Mouse (Mus musculus): ENCODE results near the gene 2010111I01Rik.
"Not testable (repeated sequence)": the region's sequence is repeated elsewhere in the genome, so short reads cannot be mapped to it uniquely, and the experiment has no call there.

Gene 2010111I01Rik

GRCm38 (mm10) chr13:63330236-63330860 lies 365.7 kb downstream of the 2010111I01Rik start:
- DNase-seq (ENCODE audit: extremely low spot score, low read depth, low spot score) = no peak

DNA sequence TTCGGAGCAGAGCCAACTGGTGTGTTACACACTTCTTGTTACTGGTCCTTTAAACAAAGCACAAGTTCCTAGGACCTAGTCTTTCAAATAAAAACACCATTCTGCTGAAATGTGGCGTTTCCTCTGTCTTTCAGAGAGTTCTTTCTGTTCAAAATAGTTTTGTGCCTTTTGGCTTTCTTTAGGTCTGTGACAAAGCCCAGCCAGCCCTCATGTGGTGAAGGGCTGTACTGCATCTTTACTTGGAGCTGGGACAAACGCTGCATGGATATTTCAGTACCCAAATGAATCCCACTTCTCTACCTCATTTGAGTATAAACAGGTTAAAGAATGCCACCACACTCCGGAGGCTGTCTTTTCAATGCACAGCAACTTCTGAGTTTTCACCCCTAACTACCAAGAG lies 366.7 kb downstream of the 2010111I01Rik start:
- peak; percentile 57 for DNase-seq (ENCODE audit: extremely low spot score, low read depth, low spot score)

GRCm38 (mm10) chr13:63332576-63333300 lies 368.0 kb downstream of the 2010111I01Rik start:
- no peak for DNase-seq (ENCODE audit: extremely low spot score, low read depth, low spot score)

- DNase-seq (ENCODE audit: extremely low spot score, low read depth, low spot score) = peak; percentile 35
Measured at GRCm38 (mm10) chr13:63335421-63336134, 370.9 kb downstream of the 2010111I01Rik start.

DNA sequence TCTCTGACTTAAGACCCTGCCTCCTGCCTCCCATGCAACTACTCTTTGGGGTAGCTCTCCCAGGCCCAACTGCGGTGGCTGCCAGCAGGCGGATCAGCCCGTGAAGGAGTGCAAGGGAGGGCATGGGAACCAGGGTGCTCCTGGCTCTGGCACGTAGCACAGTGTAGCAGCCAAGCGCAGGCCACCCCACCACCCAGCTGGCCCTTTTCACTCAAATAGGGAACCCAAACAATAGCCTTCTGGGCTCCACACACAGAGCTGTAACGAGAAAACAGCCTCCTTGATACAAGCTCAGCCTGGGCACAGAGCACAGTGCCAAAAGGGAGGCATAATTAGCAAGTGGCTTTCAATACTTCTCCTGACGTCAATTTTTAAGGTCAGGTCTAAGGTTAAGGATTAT lies 371.6 kb downstream of the 2010111I01Rik start:
- DNase-seq (ENCODE audit: extremely low spot score, low read depth, low spot score) = no peak

GRCm38 (mm10) chr13:63337239-63337960 lies 372.7 kb downstream of the 2010111I01Rik start:
- DNase-seq (ENCODE audit: extremely low spot score, low read depth, low spot score) = no peak

- no peak for DNase-seq (ENCODE audit: extremely low spot score, low read depth, low spot score)
Measured at GRCm38 (mm10) chr13:63339946-63340345, 375.3 kb downstream of the 2010111I01Rik start.

- no peak for DNase-seq (ENCODE audit: extremely low spot score, low read depth, low spot score)
Measured at GRCm38 (mm10) chr13:63342781-63343180, 378.1 kb downstream of the 2010111I01Rik start.

- DNase-seq (ENCODE audit: extremely low spot score, low read depth, low spot score) = no peak
Measured at GRCm38 (mm10) chr13:63344481-63344880, 379.8 kb downstream of the 2010111I01Rik start.

GRCm38 (mm10) chr13:63345476-63346225 lies 381.0 kb downstream of the 2010111I01Rik start:
- no peak for DNase-seq (ENCODE audit: extremely low spot score, low read depth, low spot score)

GRCm38 (mm10) chr13:63347639-63348038 lies 382.9 kb downstream of the 2010111I01Rik start:
- no peak for DNase-seq (ENCODE audit: extremely low spot score, low read depth, low spot score)

- DNase-seq (ENCODE audit: extremely low spot score, low read depth, low spot score) = no peak
Measured at GRCm38 (mm10) chr13:63350076-63350475, 385.4 kb downstream of the 2010111I01Rik start.

- DNase-seq (ENCODE audit: extremely low spot score, low read depth, low spot score) = not testable (repeated sequence)
Measured at GRCm38 (mm10) chr13:63353312-63353711, 388.6 kb downstream of the 2010111I01Rik start.

DNA sequence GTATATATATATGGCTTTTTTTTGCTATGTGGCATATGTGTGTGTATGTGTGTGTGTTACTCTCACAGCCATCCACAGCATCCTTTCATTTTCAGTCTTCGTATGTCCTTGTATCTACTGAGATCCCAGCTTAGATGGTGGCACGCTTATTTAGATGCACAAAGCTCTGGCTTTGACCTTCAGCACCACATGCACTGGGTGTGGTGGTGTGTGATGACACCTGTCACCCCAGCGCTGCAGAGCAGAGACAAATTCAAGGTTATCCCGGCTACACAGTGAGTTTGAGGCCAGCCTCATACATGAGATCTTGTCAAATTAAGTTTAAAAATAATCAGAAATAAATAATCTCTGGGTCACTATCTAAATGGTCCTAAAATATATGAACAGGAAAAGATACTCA lies 391.4 kb downstream of the 2010111I01Rik start:
- no peak for DNase-seq (ENCODE audit: extremely low spot score, low read depth, low spot score)

DNA sequence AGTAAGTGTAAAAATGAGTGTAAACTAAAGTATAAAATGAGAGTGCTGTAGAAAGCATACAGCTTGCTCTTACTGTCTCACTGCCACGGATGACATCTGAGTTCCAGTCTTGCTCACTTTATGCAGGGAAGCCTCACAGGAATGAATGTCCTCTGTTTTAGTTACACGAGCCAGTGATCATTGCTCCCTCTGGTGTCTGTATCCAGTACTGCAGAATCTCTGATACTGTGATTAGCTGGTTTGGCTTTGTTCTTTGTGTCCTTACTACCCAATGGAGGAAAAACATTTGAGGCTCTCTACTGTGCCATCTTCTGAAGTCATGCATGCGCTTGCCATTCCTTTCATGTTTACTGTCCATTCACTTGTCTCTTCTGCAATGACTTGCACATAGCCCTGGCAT lies 391.9 kb downstream of the 2010111I01Rik start:
- DNase-seq (ENCODE audit: extremely low spot score, low read depth, low spot score) = peak; percentile 68

GRCm38 (mm10) chr13:63359393-63359792 lies 394.7 kb downstream of the 2010111I01Rik start:
- no peak for DNase-seq (ENCODE audit: extremely low spot score, low read depth, low spot score)

GRCm38 (mm10) chr13:63360111-63360885 lies 395.6 kb downstream of the 2010111I01Rik start:
- no peak for DNase-seq (ENCODE audit: extremely low spot score, low read depth, low spot score)

DNA sequence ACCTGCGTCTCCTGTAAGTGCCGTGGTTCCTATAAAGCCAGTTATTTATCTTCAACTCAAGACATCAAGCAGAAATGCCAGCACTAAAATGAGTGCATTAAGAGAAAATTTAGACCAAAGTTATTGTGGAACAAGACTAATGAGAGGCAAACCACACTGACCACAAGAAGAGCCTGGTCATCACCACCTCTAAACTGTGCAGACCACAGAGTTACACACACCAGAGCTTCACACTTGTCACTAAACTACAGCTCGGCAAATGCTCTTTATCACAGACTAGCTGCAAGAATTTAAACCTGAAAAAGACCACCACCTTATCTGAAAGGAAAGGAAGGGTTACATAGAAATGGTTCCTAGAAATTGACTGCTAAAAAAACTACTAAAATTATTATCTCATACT lies 397.1 kb downstream of the 2010111I01Rik start:
- DNase-seq (ENCODE audit: extremely low spot score, low read depth, low spot score) = no peak

DNA sequence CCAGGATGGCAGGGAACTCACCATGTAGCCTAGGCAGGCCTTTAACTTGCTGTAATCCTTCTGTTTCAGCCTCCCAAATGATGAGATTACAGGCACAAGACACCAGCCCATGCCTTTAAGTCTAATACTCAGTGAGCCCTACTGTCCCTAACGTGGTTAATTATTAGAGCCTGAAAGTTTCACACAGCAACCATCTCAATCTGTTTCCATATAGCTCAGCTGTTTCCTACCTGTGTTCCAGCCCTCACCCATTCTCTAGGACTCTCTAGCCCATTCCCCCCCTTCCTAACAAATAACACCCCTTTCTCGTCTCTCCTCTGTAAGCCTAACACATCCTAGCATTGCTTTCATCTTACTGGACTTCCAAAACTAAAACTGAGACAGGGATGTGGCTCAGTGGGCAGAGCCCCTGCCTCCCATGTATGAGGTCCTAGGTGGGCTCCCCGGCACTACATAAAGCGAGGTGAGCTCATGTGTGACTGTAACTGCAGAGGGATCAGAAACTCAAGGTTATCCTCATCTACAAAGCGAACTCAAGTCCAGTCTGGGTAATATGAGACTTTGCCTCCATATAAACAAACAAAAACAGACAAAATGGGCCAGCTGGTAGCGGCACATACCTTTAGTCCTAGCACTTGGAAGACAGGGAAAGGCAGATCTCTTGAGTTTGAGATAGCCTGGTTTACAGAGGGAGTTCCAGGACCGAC lies 408.9 kb downstream of the 2010111I01Rik start:
- DNase-seq (ENCODE audit: extremely low spot score, low read depth, low spot score) = no peak
